Mouse (Mus musculus): ENCODE data around the gene Olfr1447.

DNA sequence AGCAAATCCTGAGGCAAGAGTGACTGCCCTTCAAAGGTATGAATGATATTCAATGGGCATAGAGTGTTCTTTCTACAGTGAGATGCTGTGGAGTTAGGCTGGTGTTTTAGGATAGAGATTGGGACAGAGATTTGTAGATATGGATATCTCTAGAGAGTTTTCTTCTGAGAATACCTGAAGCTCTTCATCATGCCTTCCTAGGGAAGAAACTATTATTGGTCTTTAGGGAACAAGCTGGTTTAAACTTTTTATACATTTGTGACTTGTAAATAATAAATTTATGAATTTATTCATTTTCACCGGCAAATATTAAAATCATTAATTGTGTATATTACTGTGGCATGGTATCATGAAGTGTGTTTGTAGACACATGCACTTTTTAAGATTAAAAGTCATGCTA, at the start of gene Olfr1447:
- no peak for TF ChIP-seq CTCF (IDR thresholded peaks at IDR 0.05; ENCODE audit: low read depth)
- no peak for TF ChIP-seq EP300 (IDR thresholded peaks at IDR 0.05; ENCODE audit: low read depth)

Measured in liver, postnatal 0 days (tissue).